Mouse (Mus musculus) layer of hippocampus, adult 9-11 months (tissue): ENCODE measurements around the gene Cmtr2.
A peak's percentile ranks its signal among the peaks of the same experiment; 100 is the strongest.

Experiments
- DNase-seq: peaks from one replicate; pipeline ENCODE4 v3.0.0; 2022

Gene Cmtr2

GRCm38 (mm10) chr8:110215365-110215764 lies at the start of gene Cmtr2:
TSS of gene Cmtr2 (plus strand) at chr8:110215665.
- DNase-seq: no peak

GRCm38 (mm10) chr8:110166270-110166669 lies 49.2 kb upstream of the Cmtr2 start:
- no peak for DNase-seq

GRCm38 (mm10) chr8:110168046-110168445 lies 47.4 kb upstream of the Cmtr2 start, which contains the start of gene Calb2:
TSS of gene Calb2 (minus strand) at chr8:110168210.
- peak; percentile 64 for DNase-seq

DNA sequence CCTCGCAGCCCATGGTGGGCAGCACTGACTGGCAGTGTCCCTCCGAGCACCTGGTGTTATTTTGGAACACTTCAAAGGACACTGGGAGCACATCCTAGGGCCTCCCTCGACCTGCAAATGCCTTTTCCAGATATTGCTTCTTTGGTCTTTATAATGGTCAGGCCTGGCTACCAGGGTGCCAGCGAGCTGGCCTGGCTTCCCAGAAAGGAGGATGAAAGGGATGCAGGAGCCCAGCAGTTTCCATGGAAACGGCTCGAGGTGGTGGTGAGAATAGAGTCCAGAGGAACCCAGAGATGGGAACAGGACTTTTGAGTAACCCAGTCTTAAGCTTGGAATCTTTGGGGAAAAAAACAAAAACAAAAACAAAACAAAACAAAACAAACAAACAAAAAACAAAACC lies 43.3 kb upstream of the Cmtr2 start:
- DNase-seq: no peak

- DNase-seq: no peak
Measured at GRCm38 (mm10) chr8:110174826-110175225, 40.6 kb upstream of the Cmtr2 start.

DNA sequence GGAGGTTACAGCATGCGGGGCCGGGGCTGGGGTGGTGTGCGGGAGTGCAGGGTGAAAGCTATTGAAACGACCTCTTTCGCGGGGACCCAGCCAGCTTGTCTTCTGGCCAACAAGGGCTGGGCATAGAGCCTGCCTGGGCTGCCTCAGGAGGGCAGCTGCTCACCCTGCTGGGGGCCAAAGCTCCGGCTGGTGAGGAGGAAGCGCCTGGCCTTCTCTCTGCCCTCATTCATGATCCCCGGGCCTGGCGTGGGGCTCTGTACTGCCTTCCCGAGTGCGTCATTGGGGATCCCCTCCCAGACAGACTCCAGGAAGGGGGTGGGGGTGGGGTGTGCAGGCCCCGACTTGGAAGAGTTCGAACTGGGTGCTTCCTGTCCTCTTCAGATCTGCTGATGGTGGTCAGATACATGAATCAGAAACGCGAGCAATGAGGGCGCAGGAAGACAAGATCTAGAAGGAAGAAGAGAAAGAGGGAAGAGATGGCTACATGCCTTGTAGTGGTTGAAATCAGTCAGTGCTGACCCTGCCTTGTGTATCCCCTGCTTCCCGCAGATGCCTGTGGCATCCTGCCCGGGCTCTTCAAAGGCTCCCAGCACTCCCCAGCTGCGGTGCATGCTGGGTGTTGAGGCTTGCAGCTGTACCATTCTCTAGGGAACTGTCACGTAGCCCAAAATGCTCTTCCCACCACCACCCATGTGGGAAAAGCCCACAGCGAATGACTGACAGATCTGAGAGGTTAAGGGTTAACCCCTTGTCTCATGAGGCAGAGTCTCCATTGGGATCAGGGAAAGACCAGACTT lies 37.9 kb upstream of the Cmtr2 start:
- DNase-seq: peak; percentile 35

DNA sequence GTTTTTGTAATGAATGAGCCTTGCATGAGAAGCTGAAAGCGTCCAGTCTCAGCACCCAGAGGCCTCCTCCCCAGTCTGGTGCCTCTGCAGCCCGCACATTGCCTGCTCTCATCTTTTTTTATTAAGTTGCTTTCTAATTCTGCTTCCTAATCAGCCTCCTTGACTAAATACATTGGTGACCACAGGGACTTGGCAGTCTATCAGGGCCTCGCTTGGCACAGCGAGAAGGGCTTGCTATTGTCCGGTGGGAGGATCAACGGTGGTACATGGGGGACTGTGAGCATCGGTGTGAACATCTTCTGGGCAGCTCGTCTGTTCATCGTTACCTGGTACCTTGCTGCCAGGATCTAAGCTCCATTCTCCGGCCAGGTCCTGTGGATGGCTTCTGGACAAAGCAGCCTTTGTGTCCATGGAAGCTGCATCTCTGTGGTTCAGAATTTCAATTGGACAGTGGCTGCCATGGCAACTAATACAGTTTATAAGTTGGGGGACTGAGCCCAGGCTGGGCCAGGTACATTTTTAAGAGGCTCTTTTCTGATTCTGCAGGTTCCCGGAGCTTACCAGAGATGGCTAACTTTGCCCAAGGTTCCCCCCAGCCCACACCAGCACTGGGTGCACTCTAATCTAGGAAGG lies 32.6 kb upstream of the Cmtr2 start:
- peak; percentile 6 for DNase-seq

DNA sequence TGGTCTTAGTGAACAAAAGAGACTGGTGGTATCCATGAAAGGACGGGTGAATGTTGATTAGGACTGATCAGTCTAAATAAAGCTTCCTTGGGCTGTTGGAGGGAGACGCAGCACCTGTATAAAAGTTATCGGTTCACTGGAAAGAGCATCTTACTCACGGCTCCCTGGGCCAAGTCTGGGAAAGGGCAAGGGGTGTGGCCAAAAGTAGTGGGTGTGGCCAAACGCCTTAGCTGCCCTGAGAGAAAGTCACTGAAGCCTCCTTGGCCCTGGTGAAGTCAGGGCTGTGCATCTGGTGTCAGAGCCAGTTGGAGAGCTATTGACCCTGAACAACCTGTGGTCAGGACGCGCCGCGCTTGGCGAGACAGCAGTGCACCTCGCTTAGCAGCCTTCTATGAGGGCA lies 31.7 kb upstream of the Cmtr2 start:
- DNase-seq: no peak

- no peak for DNase-seq
Measured at GRCm38 (mm10) chr8:110185538-110185937, 29.9 kb upstream of the Cmtr2 start.

- no peak for DNase-seq
Measured at GRCm38 (mm10) chr8:110188961-110189750, 26.3 kb upstream of the Cmtr2 start.

DNA sequence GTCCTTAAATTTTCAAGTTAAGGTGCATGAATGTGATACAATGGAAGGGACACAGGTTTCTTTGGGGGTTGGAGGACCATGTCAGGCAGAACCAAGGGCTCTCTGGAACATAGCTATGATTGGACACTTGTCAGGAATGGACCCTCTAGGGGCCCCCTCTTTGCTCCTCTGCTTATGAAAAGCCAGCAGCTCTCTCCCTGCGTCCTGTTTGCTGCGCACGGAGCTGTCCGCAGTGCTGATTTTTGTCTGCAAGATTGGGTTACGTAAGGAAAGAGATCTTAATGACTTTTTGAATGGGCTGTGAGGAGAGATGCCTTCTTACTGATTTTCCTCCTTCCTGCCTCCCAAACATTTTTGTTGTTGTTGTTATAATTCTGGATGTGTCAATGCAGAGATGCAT lies 18.8 kb upstream of the Cmtr2 start:
- DNase-seq: no peak

GRCm38 (mm10) chr8:110201806-110202205 lies 13.7 kb upstream of the Cmtr2 start:
- no peak for DNase-seq

DNA sequence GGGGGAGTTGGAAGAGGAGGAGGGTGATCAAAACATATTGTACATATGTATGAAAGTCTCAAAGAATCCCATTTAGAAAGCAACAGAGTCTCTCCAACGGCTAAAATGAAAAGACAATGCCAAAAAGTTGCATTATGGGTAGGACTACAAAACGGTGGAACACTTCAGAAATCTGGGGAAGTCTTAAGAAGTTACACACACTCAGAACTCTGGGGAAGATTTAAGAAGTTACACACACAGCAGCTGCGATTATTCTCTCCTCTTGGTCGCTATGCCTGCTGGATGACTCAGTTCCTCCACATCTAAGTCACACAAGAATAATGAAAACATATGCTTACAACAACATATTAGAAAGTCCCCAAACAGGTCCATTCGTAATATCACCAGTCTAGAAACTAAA lies 788 bp downstream of the Cmtr2 start:
- no peak for DNase-seq

- DNase-seq: peak; percentile 23
Measured at GRCm38 (mm10) chr8:110217198-110217597, 1.7 kb downstream of the Cmtr2 start.

DNA sequence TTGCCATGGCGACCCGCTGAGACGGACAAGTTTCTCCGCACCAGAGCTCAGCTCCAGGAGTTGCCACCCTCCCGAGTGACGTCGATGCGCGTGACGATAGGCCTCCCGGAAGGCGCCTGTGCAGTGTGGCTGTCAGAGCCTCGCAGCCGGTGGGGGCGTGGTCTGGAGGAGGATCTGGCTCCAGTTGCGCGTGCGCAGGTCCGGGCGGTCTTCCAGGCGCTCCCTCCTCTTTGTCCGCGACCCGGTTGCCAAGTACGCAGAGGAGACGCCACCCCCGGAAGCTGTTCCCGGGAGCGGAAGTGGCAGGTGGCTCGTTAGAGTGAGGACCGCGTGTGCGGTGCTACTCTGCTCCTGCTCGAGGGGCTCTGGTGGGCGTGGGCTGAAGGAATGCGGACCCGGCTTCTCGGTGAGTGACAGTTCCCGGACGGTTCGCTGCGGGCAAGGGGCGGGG lies 2.2 kb downstream of the Cmtr2 start:
- DNase-seq: peak; percentile 100

DNA sequence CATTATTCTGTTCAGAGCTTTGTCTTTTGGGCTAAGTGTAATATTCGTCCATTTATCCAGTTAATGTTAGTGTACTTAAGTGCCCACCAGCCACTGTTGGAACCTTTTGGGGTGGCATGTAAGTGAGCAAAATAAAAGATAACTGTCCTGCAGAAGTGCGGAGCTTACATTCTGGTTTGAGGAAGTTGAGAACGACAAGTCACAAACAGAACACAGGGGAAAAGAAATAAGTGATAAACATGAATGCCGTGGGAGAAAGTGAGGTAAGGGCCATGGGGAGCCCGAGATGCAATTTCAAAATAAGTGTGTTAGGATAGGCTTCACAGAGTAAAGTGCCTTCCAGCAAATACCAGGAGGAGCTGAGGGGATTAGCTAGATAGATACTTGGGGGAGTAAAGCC lies 3.0 kb downstream of the Cmtr2 start:
- DNase-seq: no peak

- no peak for DNase-seq
Measured at GRCm38 (mm10) chr8:110220936-110221335, 5.5 kb downstream of the Cmtr2 start.

- DNase-seq: no peak
Measured at GRCm38 (mm10) chr8:110230803-110231202, 15.3 kb downstream of the Cmtr2 start.

GRCm38 (mm10) chr8:110242278-110243177 lies 27.1 kb downstream of the Cmtr2 start:
- no peak for DNase-seq

GRCm38 (mm10) chr8:110244566-110244965 lies 29.1 kb downstream of the Cmtr2 start:
- no peak for DNase-seq

- no peak for DNase-seq
Measured at GRCm38 (mm10) chr8:110247238-110247637, 31.8 kb downstream of the Cmtr2 start.

DNA sequence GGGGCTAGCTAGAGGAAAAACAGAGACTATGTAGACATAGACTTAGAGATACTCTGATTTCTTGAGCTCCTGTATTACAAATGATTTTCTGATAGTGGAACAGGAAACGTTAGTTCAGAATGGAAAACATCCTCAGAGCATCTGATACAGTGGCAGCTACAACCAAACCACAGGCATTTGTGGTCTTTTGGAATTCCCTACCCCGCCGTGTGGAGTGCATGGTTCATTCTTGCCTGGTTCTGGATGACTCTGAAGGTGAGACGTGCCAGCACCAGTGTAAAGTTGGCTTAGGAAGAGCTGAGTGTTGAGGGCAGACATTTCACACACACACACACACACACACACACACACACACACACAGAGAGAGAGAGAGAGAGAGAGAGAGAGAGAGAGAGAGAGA lies 38.5 kb downstream of the Cmtr2 start:
- DNase-seq: no peak
